Mouse (Mus musculus) right cerebral cortex, postnatal 25 days (tissue): ENCODE measurements around the gene Pdhb.
"Not testable (repeated sequence)": the region's sequence is repeated elsewhere in the genome, so short reads cannot be mapped to it uniquely, and the experiment has no call there.

Experiments used
- DNase-seq: peaks from one replicate; pipeline ENCODE4 v3.0.0; 2022

Gene Pdhb

GRCm38 (mm10) chr14:8190556-8190955 lies 17.7 kb upstream of the Pdhb start:
- no peak for DNase-seq

GRCm38 (mm10) chr14:8186278-8187045 lies 13.6 kb upstream of the Pdhb start:
- peak; percentile 71 for DNase-seq

GRCm38 (mm10) chr14:8183330-8183729 lies 10.5 kb upstream of the Pdhb start:
- DNase-seq = no peak

- no peak for DNase-seq
These were observed 7.7 kb upstream of the Pdhb start for GRCm38 (mm10) chr14:8180371-8181035.

GRCm38 (mm10) chr14:8176251-8176650 lies 3.4 kb upstream of the Pdhb start:
- DNase-seq = no peak

- no peak for DNase-seq
These were observed 1.8 kb upstream of the Pdhb start for GRCm38 (mm10) chr14:8174634-8175033.

- not testable (repeated sequence) for DNase-seq
These were observed 871 bp upstream of the Pdhb start for GRCm38 (mm10) chr14:8173542-8174250.

GRCm38 (mm10) chr14:8164463-8164862 lies 8.4 kb downstream of the Pdhb start:
- no peak for DNase-seq

GRCm38 (mm10) chr14:8161777-8162176 lies 11.0 kb downstream of the Pdhb start:
- DNase-seq = no peak

GRCm38 (mm10) chr14:8159141-8159540 lies 13.7 kb downstream of the Pdhb start:
- no peak for DNase-seq

GRCm38 (mm10) chr14:8158721-8159120 lies 14.1 kb downstream of the Pdhb start:
- DNase-seq = no peak

- DNase-seq = no peak
These were observed 15.9 kb downstream of the Pdhb start for GRCm38 (mm10) chr14:8156947-8157346.

- no peak for DNase-seq
These were observed 18.8 kb downstream of the Pdhb start for GRCm38 (mm10) chr14:8154072-8154471.

GRCm38 (mm10) chr14:8151757-8152156 lies 21.1 kb downstream of the Pdhb start:
- no peak for DNase-seq

GRCm38 (mm10) chr14:8148842-8149241 lies 24.0 kb downstream of the Pdhb start:
- peak; percentile 39 for DNase-seq

- no peak for DNase-seq
These were observed 26.1 kb downstream of the Pdhb start for GRCm38 (mm10) chr14:8146611-8147223.

GRCm38 (mm10) chr14:8145594-8146558 lies 26.9 kb downstream of the Pdhb start:
- DNase-seq = no peak

GRCm38 (mm10) chr14:8141131-8141530 lies 31.7 kb downstream of the Pdhb start:
- no peak for DNase-seq

- no peak for DNase-seq
These were observed 32.8 kb downstream of the Pdhb start for GRCm38 (mm10) chr14:8139724-8140710.

GRCm38 (mm10) chr14:8135130-8135529 lies 37.7 kb downstream of the Pdhb start:
- DNase-seq = peak; percentile 27

GRCm38 (mm10) chr14:8134234-8134633 lies 38.6 kb downstream of the Pdhb start:
- DNase-seq = no peak
